Mouse (Mus musculus): ENCODE data around the gene Atf5. TPM values are rescaled to one million over a fixed set of nuclear protein-coding genes. Genes with fewer than 3 reads are reported as not detected.

The Atf5 gene
- total RNA-seq, 2 experiments from 2014 or later: 63.7 to 64.5 TPM

- DNase-seq (ENCODE audit: low spot score): no peak
- intact Hi-C loops (cut with DNase I): no loop called here
Observed at GRCm38 (mm10) chr7:44792781-44793180, 23.7 kb downstream of the Atf5 start.

GRCm38 (mm10) chr7:44790066-44790465 lies 26.4 kb downstream of the Atf5 start:
- DNase-seq (ENCODE audit: low spot score): no peak
- intact Hi-C loops (cut with DNase I): no loop called here

- intact Hi-C loops (cut with DNase I): no loop called here
- no peak for DNase-seq (ENCODE audit: low spot score)
Observed at GRCm38 (mm10) chr7:44789531-44789930, 26.9 kb downstream of the Atf5 start.

GRCm38 (mm10) chr7:44780101-44780500 lies 36.4 kb downstream of the Atf5 start:
- intact Hi-C loops (cut with DNase I): no loop called here
- DNase-seq (ENCODE audit: low spot score): no peak

- intact Hi-C loops (cut with DNase I): no loop called here
- no peak for DNase-seq (ENCODE audit: low spot score)
Observed at GRCm38 (mm10) chr7:44776849-44777498, 39.5 kb downstream of the Atf5 start.

- intact Hi-C loops (cut with DNase I): no loop called here
- DNase-seq (ENCODE audit: low spot score): no peak
Observed at GRCm38 (mm10) chr7:44772591-44773204, 43.8 kb downstream of the Atf5 start.

- intact Hi-C loops (cut with DNase I): no loop called here
- no peak for DNase-seq (ENCODE audit: low spot score)
Observed at GRCm38 (mm10) chr7:44770046-44770578, 46.3 kb downstream of the Atf5 start.

GRCm38 (mm10) chr7:44768129-44768528 lies 48.3 kb downstream of the Atf5 start:
- no peak for DNase-seq (ENCODE audit: low spot score)
- intact Hi-C loops (cut with DNase I): no loop called here

Small RNA genes within 50 kb of the gene (microRNA-seq; reads per million reads assigned to microRNA genes)
- not detected for gene Mir707

Other genes with a start within 250 kb of the Atf5 start
- under 1 TPM; 0.31 to 0.64 TPM for gene Napsa, start 244.3 kb downstream of the Atf5 start, total RNA-seq (2021)
- gene Kcnc3, start 226.0 kb downstream of the Atf5 start, total RNA-seq (2021): 1 to 10 TPM; 1.9 to 2.3 TPM
- 10 to 100 TPM; 72.2 to 80.8 TPM for gene Myh14, start 145.8 kb downstream of the Atf5 start, total RNA-seq (2021)
- not detected for gene Izumo2, start 107.9 kb downstream of the Atf5 start, total RNA-seq (2021)
- 10 to 100 TPM; 22.8 to 24.3 TPM for gene Vrk3, start 68.2 kb downstream of the Atf5 start, total RNA-seq (2021)
- under 1 TPM in 1 of 2 experiments, not detected in 1; 0.21 TPM for gene Zfp473, start 65.6 kb downstream of the Atf5 start, total RNA-seq (2021)
- 10 to 100 TPM; 26.0 to 28.6 TPM for gene Nup62, start 570 bp downstream of the Atf5 start, total RNA-seq (2021)
- gene Il4i1, start 271 bp downstream of the Atf5 start, total RNA-seq (2021): 1 to 10 TPM in 1 of 2 experiments, under 1 TPM in 1; 0.62 to 2.2 TPM
- 10 to 100 TPM; 61.8 to 75.9 TPM for gene Akt1s1, start 32.3 kb upstream of the Atf5 start, total RNA-seq (2021)
- 10 to 100 TPM; 44.3 to 47.0 TPM for gene Tbc1d17, start 32.4 kb upstream of the Atf5 start, total RNA-seq (2021)
- 10 to 100 TPM; 16.0 to 16.6 TPM for gene Pnkp, start 40.5 kb upstream of the Atf5 start, total RNA-seq (2021)
- gene Ptov1, start 53.1 kb upstream of the Atf5 start, total RNA-seq (2021): 100 to 1,000 TPM; 153 to 165 TPM
- gene Med25, start 76.1 kb upstream of the Atf5 start, total RNA-seq (2021): 10 to 100 TPM; 66.7 to 73.9 TPM
- gene Fuz, start 79.4 kb upstream of the Atf5 start, total RNA-seq (2021): 10 to 100 TPM; 12.9 to 15.0 TPM
- 10 to 100 TPM; 72.5 to 73.1 TPM for gene Ap2a1, start 112.8 kb upstream of the Atf5 start, total RNA-seq (2021)
- not detected for gene Tsks, start 126.5 kb upstream of the Atf5 start, total RNA-seq (2021)
- 1 to 10 TPM; 2.7 to 3.1 TPM for gene Cpt1c, start 158.2 kb upstream of the Atf5 start, total RNA-seq (2021)
- 100 to 1,000 TPM; 105 to 111 TPM for gene Prmt1, start 169.9 kb upstream of the Atf5 start, total RNA-seq (2021)
- 10 to 100 TPM; 28.3 to 30.9 TPM for gene Irf3, start 181.0 kb upstream of the Atf5 start, total RNA-seq (2021)
- 10 to 100 TPM; 10.2 to 11.2 TPM for gene Bcl2l12, start 182.1 kb upstream of the Atf5 start, total RNA-seq (2021)
- gene Scaf1, start 199.7 kb upstream of the Atf5 start, total RNA-seq (2021): 10 to 100 TPM; 45.5 to 49.7 TPM
- 10 to 100 TPM; 48.9 to 56.6 TPM for gene Rras, start 201.3 kb upstream of the Atf5 start, total RNA-seq (2021)
- gene Prr12, start 236.2 kb upstream of the Atf5 start, total RNA-seq (2021): 10 to 100 TPM; 23.2 to 27.7 TPM
- 10 to 100 TPM; 25.7 to 27.8 TPM for gene Nosip, start 245.8 kb upstream of the Atf5 start, total RNA-seq (2021)
- 1 to 10 TPM; 6.8 to 7.1 TPM for gene Prrg2, start 246.0 kb upstream of the Atf5 start, total RNA-seq (2021)

Measured in heart, postnatal 25 days (tissue).